Mouse (Mus musculus) heart, embryonic 13.5 days (tissue): Measurements from ENCODE around the gene Med13l. TPM values are rescaled to one million over a fixed set of nuclear protein-coding genes. Genes with fewer than 3 reads are reported as not detected.

ENCODE experiments used
- ATAC-seq: fragments of 200-750 bp; cut with Nextera tagmentation; 2 replicates; pipeline ENCODE4 v1.8.0; 2017; ENCODE audit warnings: moderate TSS enrichment; ENCODE audit not compliant: insufficient number of reproducible peaks, low FRiP score, low TSS enrichment; ENCODE audit errors: extremely low read depth
- H3K27ac ChIP-seq: fragments of 300-500 bp; sonication (generic); replicated peaks from 2 replicates; pipeline ENCODE4 v1.5.1; 2015; ENCODE audit warnings: moderate library complexity, mild to moderate bottlenecking, inconsistent platforms
- H3K27me3 ChIP-seq: fragments of 300-500 bp; sonication (generic); replicated peaks from 2 replicates; pipeline ENCODE4 v1.6.1; 2015; ENCODE audit warnings: mild to moderate bottlenecking, inconsistent platforms
- H3K36me3 ChIP-seq: fragments of 300-500 bp; sonication (generic); 2 replicates; pipeline ENCODE4 v1.6.1; 2015; ENCODE audit warnings: mild to moderate bottlenecking, inconsistent platforms
- H3K4me1 ChIP-seq: fragments of 300-500 bp; sonication (generic); 2 replicates; pipeline ENCODE4 v1.6.1; 2015; ENCODE audit warnings: inconsistent platforms
- H3K4me2 ChIP-seq: fragments of 300-500 bp; sonication (generic); 2 replicates; pipeline ENCODE4 v1.6.1; 2015; ENCODE audit warnings: inconsistent platforms, mild to moderate bottlenecking, moderate library complexity
- H3K4me3 ChIP-seq: fragments of 300-500 bp; sonication (generic); 2 replicates; pipeline ENCODE4 v1.5.1; 2015; ENCODE audit warnings: moderate library complexity, mild to moderate bottlenecking, inconsistent platforms
- H3K9ac ChIP-seq: fragments of 300-500 bp; sonication (generic); 2 replicates; pipeline ENCODE4 v1.6.1; 2015; ENCODE audit warnings: inconsistent platforms, mild to moderate bottlenecking, moderate library complexity
- H3K9me3 ChIP-seq: fragments of 300-500 bp; sonication (generic); 2 replicates; pipeline ENCODE4 v1.6.1; 2016; ENCODE audit warnings: inconsistent platforms
- WGBS: fragments of 180-500 bp; shearing (Covaris S2); methylation state at CpG from one replicate; pipeline ENCODE4 v1.1.7; 2015; ENCODE audit warnings: mixed read lengths; 5-methylcytosine and 5-hydroxymethylcytosine counted together
- polyA plus RNA-seq: library from polyadenylated mRNA; unstranded; fragments of >200 nt; fragmentation: Nextera tagmentation; extraction: Ambion mirVana; gene quantifications from 2 replicates; pipeline ENCODE4 v1.2.1, GENCODE M21; 2015

Gene Med13l
- polyA plus RNA-seq, 1 experiment from 2014 or later = 6.3 TPM

DNA sequence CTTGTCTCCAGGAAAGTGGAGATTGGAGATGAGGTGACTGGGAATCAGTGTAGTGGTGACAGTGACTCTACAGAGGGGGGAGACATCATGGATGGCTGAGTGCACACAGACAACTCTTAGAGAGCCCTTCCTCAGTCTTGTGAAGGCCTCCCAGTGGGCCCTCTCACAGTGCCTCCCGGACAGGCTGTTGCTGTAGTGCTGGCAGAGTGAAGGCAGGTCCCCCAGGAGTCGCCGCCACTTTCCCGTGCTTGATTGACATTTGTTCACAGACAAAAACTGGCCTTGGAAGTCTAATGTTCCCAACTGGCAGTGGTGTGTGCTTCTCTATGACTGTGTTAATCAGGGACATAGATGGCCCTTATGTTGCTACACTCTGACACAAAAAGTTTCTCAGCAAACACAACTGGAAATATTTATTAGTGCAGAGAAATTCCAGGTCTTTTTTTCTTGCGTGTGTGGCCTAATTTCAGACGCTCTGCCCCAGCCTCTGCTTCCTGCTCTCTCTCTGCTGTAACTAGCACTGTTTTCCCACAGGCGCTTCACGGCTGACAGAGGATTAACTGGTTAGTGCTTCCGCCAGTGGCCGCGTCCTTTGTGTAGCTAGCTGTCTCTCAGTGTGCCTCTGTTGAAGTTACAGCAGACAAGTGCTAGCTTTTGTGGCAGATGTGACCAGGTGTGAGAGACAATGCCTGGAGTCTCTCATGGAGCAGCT lies 75.2 kb downstream of the Med13l start:
- Histone ChIP-seq H3K9me3 (no peaks in the 10 kb centered on the region), H3K36me3 (no peaks in the 10 kb centered on the region), H3K9ac (peak overlapping the region; percentile 63), H3K4me1 (peaks cover 72% of the 10 kb centered on the region), H3K4me3 (no peak overlapping the region), H3K4me2 (peak overlapping the region; percentile 27), H3K27ac (peak overlapping the region; percentile 69), H3K27me3 (no peaks in the 10 kb centered on the region)
- WGBS = 24% methylated on average over 11 of the region's 11 CpGs
- no peak for ATAC-seq

DNA sequence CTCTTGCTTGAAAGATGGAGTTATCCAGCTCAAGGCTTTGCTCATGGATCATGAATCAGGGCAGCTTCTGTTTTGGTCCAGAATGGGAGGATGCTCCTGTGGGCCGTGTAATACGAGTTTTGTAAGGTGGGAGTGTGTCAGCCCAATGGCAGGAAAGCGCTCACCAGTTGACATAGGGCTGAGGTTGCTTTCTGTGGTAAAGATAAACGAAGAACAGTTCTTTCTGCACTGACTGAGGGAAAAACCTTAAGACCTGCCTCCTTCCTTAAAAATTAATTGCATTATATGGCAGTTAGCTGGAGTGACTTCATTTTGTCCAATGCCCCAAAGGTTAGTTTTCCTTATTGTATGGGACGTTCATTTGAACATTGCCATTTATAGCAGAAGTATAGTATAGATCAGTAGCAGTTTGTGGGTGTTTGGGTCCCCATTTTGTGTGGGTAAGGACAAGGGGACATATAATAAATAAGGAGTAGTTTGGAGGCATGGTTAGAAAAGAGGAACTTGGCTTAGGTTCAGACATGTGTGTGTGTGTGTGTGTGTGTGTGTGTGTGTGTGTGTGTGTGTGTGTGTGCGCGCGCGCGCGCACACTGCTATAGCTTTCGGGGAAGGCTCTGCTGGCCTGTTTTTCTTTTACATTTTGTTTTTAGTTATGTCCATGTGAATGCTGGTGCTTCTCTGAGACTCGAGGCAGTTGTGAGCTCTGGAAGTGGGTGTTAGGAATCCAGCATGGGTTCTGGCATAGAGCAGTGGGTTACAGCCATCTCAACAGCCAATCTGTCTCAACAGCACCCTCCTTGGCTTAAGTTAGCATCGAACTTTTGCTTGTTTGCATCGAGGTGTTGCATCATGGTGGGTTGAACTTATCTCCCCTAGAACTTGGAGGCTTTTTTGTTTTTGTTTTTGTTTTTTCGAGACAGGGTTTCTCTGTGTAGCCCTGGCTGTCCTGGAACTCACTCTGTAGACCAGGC lies 76.2 kb downstream of the Med13l start:
- H3K9ac ChIP-seq = no peak overlapping the region
- WGBS = 82% methylated on average over 16 of the region's 16 CpGs
- no peak overlapping the region for H3K4me3 ChIP-seq
- H3K27ac ChIP-seq = no peak overlapping the region
- H3K4me2 ChIP-seq = no peak overlapping the region
- H3K27me3 ChIP-seq = no peaks in the 10 kb centered on the region
- no peaks in the 10 kb centered on the region for H3K9me3 ChIP-seq
- ATAC-seq = no peak
- no peaks in the 10 kb centered on the region for H3K36me3 ChIP-seq
- peaks cover 74% of the 10 kb centered on the region for H3K4me1 ChIP-seq

DNA sequence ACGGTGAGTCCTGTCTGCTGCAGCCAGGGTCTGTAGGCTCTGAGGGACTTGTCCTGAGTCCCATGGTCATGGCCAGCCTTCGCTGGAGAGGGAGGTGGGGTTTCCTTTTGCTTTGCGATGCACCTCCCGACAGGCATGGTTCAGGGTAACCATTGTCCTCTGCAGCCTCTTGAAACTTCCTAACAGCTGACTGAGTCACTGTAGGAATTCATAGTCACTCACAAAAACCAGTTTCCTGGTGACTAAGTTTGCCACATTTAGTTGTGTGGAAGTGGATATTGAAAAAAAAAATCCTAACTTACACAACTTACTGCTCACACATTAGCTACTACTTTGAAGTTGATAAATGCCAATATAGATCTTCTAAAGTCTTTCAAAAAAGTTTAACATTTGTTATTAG lies 77.5 kb downstream of the Med13l start:
- Histone ChIP-seq H3K4me2 (no peak overlapping the region), H3K9ac (0 out of 2 replicates have a peak overlapping the region, but pooled peaks have one; percentile 40), H3K27ac (no peak overlapping the region), H3K36me3 (no peaks in the 10 kb centered on the region), H3K9me3 (no peaks in the 10 kb centered on the region), H3K27me3 (no peaks in the 10 kb centered on the region), H3K4me1 (peaks cover 73% of the 10 kb centered on the region), H3K4me3 (no peak overlapping the region)
- no peak for ATAC-seq
- WGBS = 57% methylated on average over 4 of the region's 4 CpGs

DNA sequence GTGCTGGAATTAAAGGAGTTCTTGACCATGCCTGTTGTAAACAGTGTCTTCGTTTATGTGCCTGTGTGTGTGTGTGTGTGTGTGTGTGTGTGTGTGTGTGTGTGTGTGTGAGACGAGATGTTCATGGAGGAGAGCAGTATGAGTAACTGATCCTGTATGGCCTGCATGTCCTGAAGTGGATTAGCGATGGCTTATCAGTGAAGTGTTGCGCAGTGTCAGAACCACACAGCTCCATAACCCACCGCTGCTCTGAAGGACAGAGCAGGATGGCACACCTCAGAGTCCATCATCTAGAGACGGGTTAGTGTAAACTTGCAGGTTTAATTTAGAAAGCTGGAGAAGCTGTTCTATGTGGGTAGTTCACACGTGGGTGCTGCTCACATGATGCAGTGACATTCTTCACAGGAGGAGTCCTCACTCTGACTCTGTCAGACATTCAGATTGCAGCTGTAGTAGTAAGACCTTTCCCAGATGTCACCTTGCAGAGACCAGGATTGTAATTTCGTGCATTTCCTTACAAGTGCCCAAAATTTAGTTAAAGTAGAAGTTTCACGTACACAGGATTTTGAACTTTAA lies 78.1 kb downstream of the Med13l start:
- Histone ChIP-seq H3K27ac (0 out of 2 replicates have a peak overlapping the region, but pooled peaks have one; percentile 24), H3K4me1 (peaks cover 79% of the 10 kb centered on the region)
- whole genome bisulfite sequencing = 60% methylated on average over 8 of the region's 9 CpGs

DNA sequence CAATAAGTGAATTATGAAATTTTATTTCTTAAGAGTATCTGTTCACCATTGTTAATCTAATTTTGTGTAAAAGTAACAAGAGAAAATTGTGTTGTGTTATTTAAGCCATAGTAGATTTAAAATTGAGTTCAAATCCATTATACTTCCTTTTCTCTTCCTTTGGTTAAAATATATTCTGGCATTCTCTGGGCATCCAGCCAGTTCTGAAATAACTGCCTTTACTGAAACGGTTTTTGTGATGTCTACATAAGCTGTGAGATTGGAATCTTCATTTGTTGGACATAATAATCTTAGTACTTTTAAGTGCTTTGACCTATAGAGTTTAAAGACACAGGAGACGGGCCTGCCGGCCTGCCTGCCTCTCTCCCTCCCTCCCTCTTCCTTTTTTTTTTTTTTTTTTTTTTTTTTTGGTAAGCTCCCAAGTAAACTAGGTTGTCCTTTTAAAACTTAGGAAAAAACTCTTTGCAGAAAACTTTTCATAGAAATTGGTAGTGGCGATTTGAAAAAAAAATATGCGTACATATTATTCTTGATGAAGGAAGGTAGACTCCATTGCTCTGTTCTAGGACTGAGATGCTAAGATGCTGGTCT lies 78.7 kb downstream of the Med13l start:
- ATAC-seq = no peak
- peaks cover 84% of the 10 kb centered on the region for H3K4me1 ChIP-seq
- no peak overlapping the region for H3K4me3 ChIP-seq
- H3K27me3 ChIP-seq = no peaks in the 10 kb centered on the region
- 51% methylated on average over 5 of the region's 5 CpGs for WGBS
- no peaks in the 10 kb centered on the region for H3K9me3 ChIP-seq
- H3K4me2 ChIP-seq = no peak overlapping the region
- H3K9ac ChIP-seq = no peak overlapping the region
- H3K36me3 ChIP-seq = no peaks in the 10 kb centered on the region
- H3K27ac ChIP-seq = no peak overlapping the region

More for the DNA sequence above, 78.1 kb downstream of the Med13l start:
- H3K4me3 ChIP-seq = no peak overlapping the region
- H3K9ac ChIP-seq = no peak overlapping the region
- H3K4me2 ChIP-seq = no peak overlapping the region
- no peaks in the 10 kb centered on the region for H3K9me3 ChIP-seq
- no peaks in the 10 kb centered on the region for H3K27me3 ChIP-seq
- no peak for ATAC-seq
- H3K36me3 ChIP-seq = no peaks in the 10 kb centered on the region

DNA sequence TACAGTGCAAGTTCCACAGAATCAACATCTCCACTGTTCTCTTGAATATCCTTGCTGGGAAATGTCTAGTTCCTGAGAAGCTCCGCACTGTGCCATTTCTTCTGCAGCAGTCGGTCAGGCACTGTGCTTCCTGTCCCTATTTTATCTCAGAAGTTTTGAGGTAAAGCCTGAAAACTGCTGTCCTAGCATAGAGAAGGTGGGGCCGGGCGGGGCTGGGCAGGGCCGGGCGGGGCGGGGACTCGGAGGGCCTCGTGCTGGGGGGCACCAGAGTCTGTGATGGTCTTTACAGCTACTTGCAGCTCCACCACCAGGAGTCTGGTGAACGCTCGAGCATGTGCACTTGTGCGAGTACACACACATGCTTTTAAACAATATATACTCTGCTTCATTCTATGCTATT lies 83.6 kb downstream of the Med13l start:
- H3K4me1 ChIP-seq = peaks cover 90% of the 10 kb centered on the region
- no peaks in the 10 kb centered on the region for H3K9me3 ChIP-seq
- no peak for ATAC-seq
- WGBS = 77% methylated on average over 12 of the region's 12 CpGs
- no peaks in the 10 kb centered on the region for H3K27me3 ChIP-seq
- H3K9ac ChIP-seq = no peak overlapping the region
- H3K27ac ChIP-seq = no peak overlapping the region
- H3K4me3 ChIP-seq = no peak overlapping the region
- no peaks in the 10 kb centered on the region for H3K36me3 ChIP-seq
- no peak overlapping the region for H3K4me2 ChIP-seq

DNA sequence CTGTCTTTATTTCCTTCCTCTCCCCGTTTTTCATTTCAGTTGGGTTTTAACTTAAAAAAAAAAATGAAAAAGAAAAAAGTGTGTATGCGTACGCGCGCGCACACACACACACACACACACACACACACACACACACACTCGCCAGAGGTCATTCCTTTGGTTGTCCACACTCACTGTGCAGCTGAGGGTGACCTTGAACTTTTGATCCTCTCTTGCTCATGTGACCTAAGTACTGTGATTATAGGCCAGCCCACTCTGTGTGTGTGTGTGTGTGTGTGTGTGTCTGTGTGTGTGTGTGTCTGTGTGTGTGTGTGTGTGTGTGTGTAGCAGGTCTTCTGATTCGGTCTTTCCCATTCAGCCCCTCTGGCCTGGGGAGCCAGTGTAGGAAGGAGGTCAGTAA lies 84.0 kb downstream of the Med13l start:
- Histone ChIP-seq H3K36me3 (no peaks in the 10 kb centered on the region), H3K27me3 (no peaks in the 10 kb centered on the region), H3K9me3 (no peaks in the 10 kb centered on the region), H3K9ac (no peak overlapping the region), H3K4me2 (no peak overlapping the region), H3K27ac (no peak overlapping the region), H3K4me3 (no peak overlapping the region), H3K4me1 (peaks cover 88% of the 10 kb centered on the region)
- WGBS = 86% methylated on average over 8 of the region's 8 CpGs
- no peak for ATAC-seq

DNA sequence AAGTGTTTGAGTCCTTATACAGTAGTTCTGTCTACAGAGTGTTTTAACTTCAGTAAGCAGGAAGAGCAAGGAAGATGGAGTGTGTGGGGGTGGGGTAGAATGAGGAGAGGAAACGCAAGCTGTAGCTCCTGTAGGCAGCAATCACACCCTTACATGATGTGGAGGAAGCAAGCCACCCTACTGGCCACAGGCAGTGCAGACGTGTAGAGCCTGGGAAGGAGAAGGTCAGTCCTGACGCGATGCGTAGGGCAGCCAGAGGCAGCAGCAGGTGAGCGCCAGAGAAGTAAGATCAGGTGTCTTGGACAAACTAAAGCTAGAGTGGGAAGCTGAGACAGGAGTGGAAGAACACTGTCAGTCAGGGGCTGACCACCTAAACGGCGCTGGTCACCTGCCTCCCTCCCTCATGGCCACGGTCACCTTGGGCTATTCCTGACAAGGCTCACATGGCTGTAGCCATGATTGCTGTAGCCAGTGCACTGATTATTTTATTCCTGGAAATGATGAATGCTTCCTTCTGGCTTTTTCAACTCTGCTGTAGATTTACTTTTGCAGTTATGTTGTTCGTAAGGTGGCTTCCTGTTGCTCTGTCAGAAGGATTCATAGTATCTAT lies 84.8 kb downstream of the Med13l start:
- Histone ChIP-seq H3K4me1 (peaks cover 88% of the 10 kb centered on the region), H3K9ac (0 out of 2 replicates have a peak overlapping the region, but pooled peaks have one; percentile 0), H3K4me2 (no peak overlapping the region), H3K4me3 (no peak overlapping the region), H3K36me3 (no peaks in the 10 kb centered on the region), H3K27ac (peak overlapping the region; percentile 48; the same call in 1 of the 2 replicates), H3K27me3 (no peaks in the 10 kb centered on the region), H3K9me3 (no peaks in the 10 kb centered on the region)
- no peak for ATAC-seq
- WGBS = 65% methylated on average over 10 of the region's 10 CpGs

DNA sequence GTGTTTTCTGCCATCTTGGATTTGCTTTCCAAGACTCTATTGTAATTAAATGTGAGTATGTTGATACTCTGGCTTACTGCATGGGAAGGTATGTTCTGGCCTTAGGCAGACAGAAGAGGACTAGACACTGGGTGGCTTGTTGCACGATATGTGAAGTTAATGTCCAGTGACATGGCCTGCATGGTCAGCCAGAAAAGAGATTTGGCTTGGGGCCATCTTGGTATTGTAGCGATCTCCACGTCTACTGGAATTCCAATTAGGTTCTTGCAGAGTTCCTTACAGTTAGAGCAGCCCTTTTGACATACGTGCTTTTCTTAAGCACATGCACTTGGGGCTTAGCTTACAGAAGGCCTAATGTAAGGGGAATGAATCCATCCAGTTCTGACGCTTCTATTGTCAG lies 86.4 kb downstream of the Med13l start:
- WGBS = 79% methylated on average over 5 of the region's 5 CpGs
- no peak overlapping the region for H3K9ac ChIP-seq
- no peak for ATAC-seq

DNA sequence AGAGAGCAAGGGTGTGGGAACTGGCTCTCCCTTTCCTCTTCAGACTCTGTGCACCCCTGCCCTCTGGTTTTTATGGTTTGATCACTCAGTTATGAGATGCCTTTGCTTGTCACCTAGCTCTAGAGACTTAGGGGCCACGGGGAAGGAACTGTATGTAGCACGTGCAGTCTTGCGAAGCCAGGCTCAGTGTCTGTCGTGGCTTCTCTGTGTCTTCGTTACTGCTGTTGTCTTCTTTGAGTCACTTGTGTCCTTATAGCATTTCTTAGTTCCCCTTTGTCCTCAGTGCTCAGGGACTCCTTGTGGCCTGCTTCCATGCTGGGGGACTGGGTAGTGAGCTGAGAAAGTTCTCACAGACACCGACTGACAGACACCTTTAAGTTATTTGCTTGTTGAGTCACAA lies 86.9 kb downstream of the Med13l start:
- peaks cover 79% of the 10 kb centered on the region for H3K4me1 ChIP-seq
- WGBS = 73% methylated on average over 6 of the region's 6 CpGs
- no peaks in the 10 kb centered on the region for H3K27me3 ChIP-seq
- H3K9ac ChIP-seq = no peak overlapping the region
- H3K36me3 ChIP-seq = no peaks in the 10 kb centered on the region
- H3K9me3 ChIP-seq = no peaks in the 10 kb centered on the region
- no peak overlapping the region for H3K4me2 ChIP-seq
- no peak for ATAC-seq
- H3K27ac ChIP-seq = no peak overlapping the region
- H3K4me3 ChIP-seq = no peak overlapping the region

More for the DNA sequence above, 86.4 kb downstream of the Med13l start:
- H3K4me2 ChIP-seq = no peak overlapping the region
- H3K27ac ChIP-seq = no peak overlapping the region
- H3K27me3 ChIP-seq = no peaks in the 10 kb centered on the region
- no peaks in the 10 kb centered on the region for H3K9me3 ChIP-seq
- no peaks in the 10 kb centered on the region for H3K36me3 ChIP-seq
- H3K4me3 ChIP-seq = no peak overlapping the region
- peaks cover 83% of the 10 kb centered on the region for H3K4me1 ChIP-seq
